Mouse (Mus musculus) embryo, embryonic 11 days (tissue): Measurements from ENCODE around the gene 1700029F12Rik.
A peak's percentile ranks its signal among the peaks of the same experiment; 100 is the strongest.
"Not testable (repeated sequence)": the region's sequence is repeated elsewhere in the genome, so short reads cannot be mapped to it uniquely, and the experiment has no call there.

Experiments used
- DNase-seq: peaks from one replicate; pipeline ENCODE4 v3.0.0-alpha.2; 2015

The 1700029F12Rik gene

GRCm38 (mm10) chr13:97034262-97034661 lies at the start of gene 1700029F12Rik:
1700029F12Rik (minus strand) TSS chr13:97034362.
- no peak for DNase-seq

- DNase-seq: no peak
These were observed 48.3 kb upstream of the 1700029F12Rik start for GRCm38 (mm10) chr13:97082432-97082831.

DNA sequence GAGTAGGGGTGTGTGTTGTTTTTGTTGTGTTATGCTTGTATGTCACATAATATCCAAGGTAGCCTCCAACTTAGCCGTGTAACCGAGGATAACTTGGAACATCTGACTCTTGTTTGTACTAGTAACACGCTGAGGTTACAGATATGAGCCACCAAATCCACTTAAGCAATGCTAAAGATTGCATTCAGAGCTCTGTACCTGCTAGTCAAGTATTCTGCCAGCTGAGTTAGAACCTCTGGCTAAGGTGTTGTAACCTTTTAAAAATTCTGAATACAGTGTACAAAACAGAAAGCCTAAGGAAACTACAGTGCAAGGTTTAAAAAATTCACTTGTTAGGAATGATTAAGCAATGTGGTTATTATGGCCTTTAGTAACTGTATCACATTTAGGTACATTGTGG lies 46.5 kb upstream of the 1700029F12Rik start:
- DNase-seq: no peak

DNA sequence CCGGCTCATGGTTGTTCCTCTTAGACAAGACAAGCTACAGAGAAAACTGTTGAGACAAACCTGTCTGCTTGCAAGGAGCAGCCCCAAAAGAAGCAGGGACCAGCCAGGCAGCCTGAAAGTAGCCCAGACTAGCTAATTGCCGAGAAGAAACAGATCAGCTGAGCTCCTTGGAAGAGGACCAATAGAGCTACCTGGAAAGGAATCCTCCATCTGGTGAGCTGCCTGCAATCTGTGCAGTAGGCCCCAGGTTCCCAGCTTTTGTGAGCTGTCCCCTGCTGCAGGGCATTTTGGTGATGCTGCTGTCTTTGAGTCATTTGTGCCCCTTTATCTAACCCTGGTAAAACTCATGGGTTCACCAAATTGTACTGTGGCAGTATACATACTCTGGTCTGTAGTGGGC lies 46.0 kb upstream of the 1700029F12Rik start:
- no peak for DNase-seq

DNA sequence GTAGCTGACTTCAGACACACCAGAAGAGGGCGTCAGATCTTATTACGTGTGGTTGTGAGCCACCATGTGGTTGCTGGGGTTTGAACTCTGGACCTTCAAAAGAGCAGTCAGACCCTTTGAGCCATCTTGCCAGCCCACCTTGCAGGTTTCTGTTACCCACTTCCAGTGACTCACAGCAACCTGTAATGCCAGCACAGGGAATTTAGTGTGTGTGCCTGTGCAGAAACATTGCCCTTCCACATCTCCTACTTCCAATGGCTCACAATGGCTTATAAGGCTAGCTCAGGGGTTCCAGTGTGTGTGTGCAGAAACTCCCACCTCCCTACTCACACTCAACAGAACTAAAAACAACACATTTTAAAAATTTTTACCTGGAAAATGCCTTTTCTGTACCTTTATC lies 43.4 kb upstream of the 1700029F12Rik start:
- DNase-seq: no peak

- DNase-seq: no peak
These were observed 39.3 kb upstream of the 1700029F12Rik start for GRCm38 (mm10) chr13:97073497-97073896.

DNA sequence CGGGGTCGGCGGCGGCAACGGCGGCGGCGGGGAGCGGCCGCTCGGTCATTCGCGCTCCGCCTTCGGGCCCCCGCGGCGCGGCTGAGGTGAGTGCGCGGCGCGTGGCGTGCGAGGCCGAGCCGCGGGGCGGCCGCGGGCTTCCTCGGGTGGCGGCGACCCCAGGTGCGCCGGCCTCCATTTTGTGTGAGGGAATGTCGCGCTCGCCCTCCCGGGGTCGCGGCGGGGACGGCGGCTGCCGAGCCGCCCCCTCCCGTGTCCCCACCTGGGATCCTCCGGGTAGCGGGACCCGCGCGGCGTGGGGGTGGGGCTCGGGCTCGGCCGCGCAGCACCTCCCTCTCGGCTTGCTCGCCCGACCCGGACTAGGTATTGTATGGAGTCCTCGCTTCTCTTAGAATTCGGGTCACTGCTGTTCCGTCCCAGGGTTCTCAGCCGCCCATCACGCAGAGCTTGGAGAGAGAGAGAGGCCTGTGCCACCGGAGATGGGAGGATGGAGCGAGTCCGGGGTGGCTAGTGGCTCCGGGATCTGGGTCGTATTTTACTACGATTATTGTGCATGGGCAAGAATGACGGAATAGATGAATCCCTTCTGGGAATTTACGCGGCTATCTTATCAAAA lies 37.6 kb upstream of the 1700029F12Rik start:
- no peak for DNase-seq

DNA sequence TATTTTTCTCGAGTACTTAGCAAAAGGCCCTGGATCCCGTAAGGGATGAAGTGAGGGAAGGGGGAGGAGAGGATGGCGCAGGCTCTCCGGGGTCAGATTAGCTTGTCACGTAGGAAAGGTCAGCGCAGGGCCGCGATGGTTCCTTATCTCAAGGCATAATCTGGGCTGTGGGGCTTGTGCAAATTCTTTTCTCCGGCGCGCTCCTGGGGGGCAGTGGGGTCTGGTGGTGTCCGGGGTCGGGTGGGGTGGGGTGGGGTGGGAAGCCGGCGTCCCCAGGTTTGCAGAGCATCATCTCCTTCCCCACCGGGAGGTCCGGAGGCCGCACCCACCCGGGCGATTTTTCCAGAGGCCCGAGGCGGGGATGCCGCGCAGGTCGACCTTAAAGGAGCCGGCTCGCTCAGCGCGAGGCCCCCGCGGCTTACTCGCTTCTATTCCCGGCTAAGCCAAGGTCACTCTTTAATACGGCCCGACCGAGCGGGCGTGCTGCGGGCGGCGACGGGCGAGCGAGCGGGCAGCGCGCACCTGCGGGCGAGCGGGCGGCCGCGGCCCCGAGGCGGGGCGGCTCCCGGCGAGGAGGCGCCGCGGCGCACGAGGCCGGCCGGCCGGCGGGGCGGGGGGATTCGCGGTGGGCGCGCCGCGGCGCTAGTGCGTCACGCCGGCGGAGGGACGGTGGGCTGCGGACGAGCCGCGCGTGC lies 36.9 kb upstream of the 1700029F12Rik start:
- peak; percentile 81 for DNase-seq

DNA sequence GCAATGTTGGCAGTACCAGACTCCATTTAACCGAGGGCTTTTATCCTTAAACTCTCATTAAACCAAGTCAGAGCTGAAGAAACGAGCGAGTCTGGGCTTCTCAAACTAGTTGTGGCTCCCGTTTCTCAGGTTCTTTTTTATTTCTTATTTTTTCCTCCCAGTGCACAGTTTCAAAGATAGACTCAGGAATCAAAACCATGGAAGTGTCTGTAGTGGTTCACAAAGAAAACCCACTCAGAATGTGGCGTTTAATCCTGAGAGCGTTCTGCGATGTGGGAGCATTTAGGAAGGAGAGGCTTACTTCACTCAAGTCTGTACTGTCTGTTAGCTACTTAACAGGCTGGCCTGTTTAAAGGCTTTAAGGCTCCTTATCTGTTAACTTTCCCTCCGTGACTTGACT lies 34.0 kb upstream of the 1700029F12Rik start:
- DNase-seq: no peak

DNA sequence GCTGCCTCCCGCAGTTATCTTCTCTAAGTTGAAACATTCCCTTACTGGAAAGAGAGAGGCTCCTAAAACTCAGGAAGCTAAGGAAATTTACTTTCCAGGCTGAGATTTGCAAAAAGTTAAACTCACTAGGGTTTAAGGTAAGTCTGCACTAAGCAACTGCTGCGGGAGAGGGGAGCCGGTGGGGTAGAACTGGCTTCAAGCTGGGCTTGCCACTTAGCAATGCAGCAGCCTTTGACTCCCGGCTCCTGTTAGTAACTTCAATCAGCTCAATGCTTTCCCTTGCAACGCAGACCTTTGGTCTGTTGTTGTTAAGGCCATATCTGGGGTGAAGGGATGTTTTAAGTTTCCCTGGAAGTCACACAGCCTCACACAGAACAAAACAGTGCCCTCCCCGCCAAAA lies 33.5 kb upstream of the 1700029F12Rik start:
- no peak for DNase-seq

DNA sequence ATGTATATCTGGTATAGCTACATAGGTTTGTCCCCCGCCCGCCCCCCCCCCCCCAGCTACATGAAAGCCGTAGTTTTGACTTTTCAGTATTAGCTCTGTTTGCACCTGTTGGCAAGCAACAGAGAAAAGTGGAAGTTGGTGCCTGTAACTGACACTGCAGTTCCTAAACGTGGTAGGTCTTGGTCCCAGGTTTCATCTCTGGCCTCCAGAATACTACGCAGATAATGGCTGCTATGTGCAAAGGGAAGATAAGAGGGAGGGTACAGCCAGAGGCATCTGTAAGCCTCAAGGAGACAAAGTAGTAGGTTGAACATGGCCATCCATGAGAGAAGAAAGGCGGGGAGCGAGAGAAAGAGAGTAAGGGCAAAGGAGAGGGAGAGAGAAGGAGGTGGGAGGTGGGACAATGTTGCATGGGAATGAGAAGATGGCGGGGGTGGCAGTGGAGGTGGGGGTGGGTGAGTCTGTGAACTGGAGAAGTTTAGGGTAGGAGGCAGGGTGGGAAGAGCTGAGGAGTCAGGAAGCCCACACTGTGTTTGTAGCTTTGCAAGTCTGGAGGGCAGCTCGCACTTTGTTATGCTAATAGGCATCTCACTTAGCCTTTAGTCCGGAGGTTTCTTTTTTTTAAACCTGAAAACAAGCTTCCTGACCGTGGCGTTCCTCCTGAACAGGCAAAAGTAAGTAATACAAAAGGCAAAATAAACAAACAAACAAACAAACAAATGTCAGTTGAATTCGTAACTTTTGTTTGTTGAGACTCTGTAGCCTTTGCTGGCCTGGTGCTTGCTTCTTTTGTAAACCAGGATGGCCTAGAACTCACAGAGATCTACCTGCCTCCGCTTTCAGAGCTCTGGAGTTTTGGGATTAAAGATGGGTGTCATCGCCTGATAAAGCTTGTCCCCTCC lies 32.7 kb upstream of the 1700029F12Rik start, which contains the start of gene Fam169a:
Fam169a (plus strand) TSS at position 638 of the 902 bp plus-strand sequence.
- no peak for DNase-seq

DNA sequence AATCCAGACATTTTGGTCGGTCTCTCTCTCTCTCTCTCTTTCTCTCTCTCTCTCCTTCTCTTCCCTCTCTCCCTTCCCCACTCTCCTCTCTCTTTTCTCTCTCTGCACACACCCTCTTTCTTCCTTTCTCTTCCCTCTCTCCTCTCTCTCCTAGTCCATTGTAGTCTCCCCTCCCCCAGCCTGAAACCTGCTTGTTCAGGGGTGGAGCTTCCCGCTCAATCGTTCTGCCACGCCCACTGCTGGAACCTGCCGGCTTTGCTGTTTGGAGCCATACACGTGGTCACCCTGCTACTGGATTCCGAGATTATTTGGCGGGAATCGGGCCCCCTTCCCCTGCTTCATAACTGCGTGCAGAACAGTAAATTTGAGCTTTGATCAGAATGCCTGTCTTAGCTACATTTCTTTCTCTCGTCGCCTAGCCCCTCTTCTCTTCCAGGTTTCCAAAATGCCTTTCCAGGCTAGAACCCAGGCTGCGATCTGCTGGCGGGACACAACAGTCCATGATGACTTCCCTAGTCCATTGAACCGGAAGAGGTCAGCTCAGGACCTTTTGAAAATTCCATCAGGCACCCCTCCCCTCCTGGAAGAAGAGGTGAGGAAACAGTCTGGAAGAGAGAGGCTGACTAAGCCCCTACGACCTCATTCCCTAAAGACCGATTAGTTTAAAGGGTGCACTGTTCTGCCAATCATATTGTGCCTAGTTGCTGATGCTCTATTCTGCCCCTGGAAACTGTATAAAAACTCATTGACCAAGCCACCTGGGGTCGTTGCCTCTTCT lies 30.9 kb upstream of the 1700029F12Rik start:
- not testable (repeated sequence) for DNase-seq

- no peak for DNase-seq
These were observed 30.3 kb upstream of the 1700029F12Rik start for GRCm38 (mm10) chr13:97064413-97064812.

- DNase-seq: no peak
These were observed 29.3 kb upstream of the 1700029F12Rik start for GRCm38 (mm10) chr13:97063431-97063830.

DNA sequence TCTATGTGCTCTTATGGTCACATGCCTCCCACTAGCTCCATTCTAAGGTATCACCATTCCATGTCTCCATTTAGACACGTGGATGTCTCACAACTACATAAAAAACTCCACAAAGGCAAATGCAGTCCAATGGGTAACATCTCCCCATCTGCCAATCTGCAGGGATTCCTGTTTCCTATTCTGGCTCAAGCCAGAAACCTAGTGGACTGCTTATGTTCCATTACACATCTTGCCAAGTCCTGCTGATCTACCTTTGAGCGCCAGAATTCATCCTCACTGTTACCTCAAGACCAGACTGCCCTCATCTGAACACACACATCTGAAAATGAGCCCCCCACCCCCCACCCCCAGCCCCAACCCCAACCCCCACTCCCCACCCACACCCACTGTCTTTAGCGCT lies 28.0 kb upstream of the 1700029F12Rik start:
- no peak for DNase-seq

DNA sequence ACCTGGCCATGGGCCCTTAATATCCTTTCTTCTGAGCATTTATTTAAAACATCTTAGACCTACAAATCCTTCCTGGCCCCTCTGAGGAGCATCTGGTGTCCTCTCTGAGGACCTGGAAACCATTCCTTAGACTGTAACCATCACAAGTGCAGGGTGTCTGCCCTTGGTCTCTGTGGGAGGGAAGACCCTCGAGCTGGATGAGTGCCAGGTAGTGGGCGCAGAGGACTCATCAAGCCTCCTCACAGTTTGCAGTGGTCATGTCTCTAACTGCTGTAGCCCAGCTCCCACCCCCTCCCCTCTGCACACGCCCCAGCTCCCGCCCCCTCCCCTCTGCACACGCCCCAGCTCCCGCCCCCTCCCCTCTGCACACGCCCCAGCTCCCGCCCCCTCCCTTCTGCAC lies 26.2 kb upstream of the 1700029F12Rik start:
- no peak for DNase-seq

- DNase-seq: no peak
These were observed 25.6 kb upstream of the 1700029F12Rik start for GRCm38 (mm10) chr13:97059746-97060145.

DNA sequence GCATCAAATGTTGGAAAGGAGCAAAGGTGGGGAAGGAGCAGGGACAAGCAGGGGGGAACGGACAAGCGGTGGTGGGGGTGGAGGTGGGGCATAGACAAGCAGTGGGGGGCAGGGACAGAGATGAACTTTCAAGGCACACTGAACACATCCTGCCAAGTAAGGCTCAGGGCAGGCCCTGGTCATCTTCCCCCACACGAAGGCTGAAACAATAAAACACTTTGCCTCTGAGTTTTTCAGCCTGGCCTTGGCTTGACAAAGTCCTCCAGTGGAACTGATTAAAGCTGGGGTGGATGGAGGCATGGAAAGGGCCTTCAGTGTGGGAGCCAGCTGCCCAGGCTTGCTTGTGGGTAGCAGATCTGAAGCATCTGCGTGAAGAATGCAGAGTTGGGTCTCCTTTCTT lies 23.7 kb upstream of the 1700029F12Rik start:
- no peak for DNase-seq

DNA sequence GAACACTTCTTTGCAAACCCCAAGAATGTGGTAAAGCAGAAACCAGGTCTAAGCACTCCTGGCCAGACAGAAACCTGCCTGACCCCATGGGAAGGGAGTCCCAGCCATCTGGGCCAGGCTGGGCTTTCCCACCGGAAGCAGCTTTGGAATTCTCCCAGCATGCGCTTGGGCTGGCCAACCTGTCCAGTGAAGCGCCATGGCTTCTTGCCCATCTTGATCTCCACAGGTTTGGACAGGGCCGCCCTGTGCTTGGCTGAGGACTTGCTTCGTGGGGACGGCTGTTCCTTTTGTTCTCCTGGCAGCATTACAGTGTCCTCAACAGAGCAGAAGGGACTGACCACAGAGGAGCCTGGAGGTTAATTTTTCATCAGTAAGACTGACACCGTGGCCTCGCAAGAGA lies 19.7 kb upstream of the 1700029F12Rik start:
- no peak for DNase-seq

- peak; percentile 85 for DNase-seq
These were observed 18.5 kb upstream of the 1700029F12Rik start for GRCm38 (mm10) chr13:97052667-97053066.

DNA sequence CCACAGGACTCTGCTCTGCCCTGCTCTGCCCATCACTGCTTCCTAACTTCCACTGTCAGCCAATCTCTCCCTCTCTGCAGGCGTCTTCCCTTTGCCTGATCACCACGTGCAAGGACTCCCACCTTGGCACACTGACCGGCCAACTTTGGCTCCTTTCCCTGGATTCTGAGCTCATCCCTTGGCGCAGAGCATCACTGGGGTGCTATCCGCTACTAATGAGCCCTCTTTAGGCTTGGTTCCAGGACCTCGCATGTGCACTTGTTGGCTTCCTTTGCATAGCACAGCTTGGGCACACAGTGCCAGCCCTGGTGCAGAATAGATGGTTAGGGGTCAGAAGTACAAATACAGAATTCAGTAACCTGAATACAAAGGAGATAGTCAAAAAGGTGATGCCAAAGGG lies 17.0 kb upstream of the 1700029F12Rik start:
- no peak for DNase-seq

DNA sequence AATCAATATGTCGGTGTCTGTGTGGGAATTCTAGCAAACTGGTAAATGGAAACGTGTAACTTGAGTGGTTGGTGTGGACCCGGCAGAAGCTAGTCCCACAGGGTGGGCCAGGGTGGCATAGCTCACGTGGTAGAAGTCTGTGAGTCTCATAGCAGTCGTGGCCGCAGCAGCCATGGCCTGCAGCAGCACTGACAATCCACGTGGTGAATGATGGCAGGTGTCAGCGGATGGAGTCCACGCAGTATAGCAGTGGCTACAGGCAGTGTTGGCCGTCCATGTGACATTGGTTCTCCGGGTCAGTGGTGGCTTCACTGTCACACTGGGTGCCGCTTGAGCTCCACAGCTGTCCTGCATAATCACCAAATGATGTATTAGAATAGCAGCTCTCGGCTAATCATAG lies 4.1 kb downstream of the 1700029F12Rik start:
- no peak for DNase-seq

DNA sequence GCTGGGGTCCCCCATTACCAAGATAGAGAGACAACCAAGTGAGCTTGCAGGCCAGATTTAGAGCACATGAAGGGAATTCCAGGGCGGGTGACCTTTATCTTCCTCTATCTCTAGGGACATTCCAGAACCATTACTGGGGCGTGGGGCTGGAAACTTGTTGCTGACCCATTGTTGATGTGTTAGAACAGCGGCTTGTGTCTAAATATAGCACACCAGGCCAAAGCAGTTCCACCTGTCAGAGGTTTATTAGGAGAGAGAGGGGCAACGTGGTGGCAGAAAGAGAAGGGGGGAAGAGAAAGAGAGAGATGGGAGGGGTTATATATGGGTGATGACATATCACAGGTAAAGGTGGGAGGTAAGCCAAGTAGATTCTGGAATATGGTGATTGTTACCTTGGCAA lies 12.3 kb downstream of the 1700029F12Rik start:
- no peak for DNase-seq
